In genomic region chrX:20288674-20289073, GRCm38 (mm10) we compare ENCODE assay signal across 14 mouse cellular contexts. TPM values are rescaled to one million over a fixed set of nuclear protein-coding genes. Genes with fewer than 3 reads are reported as not detected.
DNase-seq lines count a peak whose midpoint lies in the region; ATAC-seq and TF ChIP-seq lines count a peak whose summit lies in the region.
"Had no signal": no experiment of that assay in that cellular context is flagged by ENCODE, and none has a peak within 500 bp of the region (broad histone marks: within the 10 kb centered on the region; RNA-seq: fewer than 3 reads in every experiment).

No protein-coding gene starts in this region.

- dilution Hi-C loops in CH12.LX (cut with MboI; ENCODE audit: extremely low pct_ligation_motif_present, extremely low pct_unique_long_range_greater_than_20kb, low sequenced_read_pairs) = no loop called here

- no peak for DNase-seq in left cerebral cortex, adult 2 months (ENCODE audit: extremely low spot score in 1 of 2, low spot score in 2 of 2)
- no peak for DNase-seq in left cerebral cortex, postnatal 25 days (ENCODE audit: low spot score in 2 of 2)
- peak; percentile 45 for DNase-seq in CH12.LX (ENCODE audit: extremely low read depth)
- DNase-seq in hindbrain, postnatal 0 days (ENCODE audit: low spot score) = no peak
- DNase-seq in splenic B cell, adult 2 months (ENCODE audit: low read depth, low spot score) = peak; percentile 58
- DNase-seq in kidney, adult 2 months = no peak
- no peak for DNase-seq in adrenal gland, adult 2 months
- DNase-seq: cerebellum, adult 11-12 months; lung, postnatal 14 days had no signal

- 72% methylated on average over 3 of the region's 3 CpGs for WGBS in hindbrain, postnatal 0 days
- 84% methylated on average over 3 of the region's 3 CpGs for WGBS in kidney, adult 2 months

- H3K4me1 ChIP-seq in CH12.LX (ENCODE audit: control insufficient read depth in 1 of 2, insufficient read depth in 2 of 2) = peaks cover 6 to 20% of the 10 kb centered on the region in 2 experiments; a peak in 3 of 4 replicates
- no peaks in the 10 kb centered on the region for H3K4me1 ChIP-seq in hindbrain, postnatal 0 days (ENCODE audit: insufficient read depth, low read length)
- H3K4me1 ChIP-seq in kidney, adult 2 months (ENCODE audit: control insufficient read depth, insufficient read depth, low read length) = no peaks in the 10 kb centered on the region
- H3K4me1 ChIP-seq: forebrain, embryonic 10.5 days; heart, embryonic 15.5 days; kidney, embryonic 15.5 days; limb, embryonic 13.5 days had no signal

- TF ChIP-seq POLR2A in CH12.LX (IDR thresholded peaks at IDR 0.05; ENCODE audit: low read depth, low read length) = no peak
- no peak for TF ChIP-seq POLR2A in kidney, adult 2 months (IDR thresholded peaks at IDR 0.05; ENCODE audit: low read depth, low read length)

- TF ChIP-seq EP300 in CH12.LX (IDR thresholded peaks at IDR 0.05; ENCODE audit: low read length) = peak; percentile 59

- intact Hi-C loops in left cerebral cortex, adult 2 months (cut with DNase I) = loop anchor here (5.0 kb wide), 1 partner anchor 66 kb away; no protein-coding TSS in a partner anchor
- intact Hi-C loops in left cerebral cortex, postnatal 25 days (cut with DNase I) = no loop called here

- H3K27ac ChIP-seq in left cerebral cortex, adult 2 months = no peak overlapping the region
- no peak overlapping the region for H3K27ac ChIP-seq in CH12.LX (ENCODE audit: insufficient read depth, low read depth)
- H3K27ac ChIP-seq in hindbrain, postnatal 0 days = no peak overlapping the region
- H3K27ac ChIP-seq in kidney, adult 2 months (ENCODE audit: insufficient read depth, low read depth, low read length) = no peak overlapping the region
- H3K27ac ChIP-seq: forebrain, embryonic 10.5 days; heart, embryonic 15.5 days; kidney, embryonic 15.5 days; limb, embryonic 13.5 days had no signal

- H3K27me3 ChIP-seq in CH12.LX (replicated peaks) = no peaks in the 10 kb centered on the region
- no peaks in the 10 kb centered on the region for H3K27me3 ChIP-seq in hindbrain, postnatal 0 days (ENCODE audit: insufficient read depth, low read length)
- H3K27me3 ChIP-seq in splenic B cell, adult 2 months (ENCODE audit: control insufficient read depth, insufficient read depth, low read length, poor library complexity, severe bottlenecking) = no peaks in the 10 kb centered on the region
- H3K27me3 ChIP-seq in kidney, adult 2 months (replicated peaks; ENCODE audit: control insufficient read depth, insufficient read depth, low read length) = no peaks in the 10 kb centered on the region
- H3K27me3 ChIP-seq: heart, embryonic 15.5 days had no signal

- H3K4me3 ChIP-seq in left cerebral cortex, adult 2 months = peak overlapping the region; percentile 28
- H3K4me3 ChIP-seq in CH12.LX (replicated peaks in 1 of 3; ENCODE audit: low read depth in 2 of 3, low read length in 2 of 3, poor library complexity in 1 of 3) = peak overlapping the region; percentile 50 to 78 (median 71)
- H3K4me3 ChIP-seq in hindbrain, postnatal 0 days (ENCODE audit: low read length) = peak overlapping the region; percentile 24
- H3K4me3 ChIP-seq in kidney, adult 2 months (ENCODE audit: insufficient read depth, low read depth, low read length) = no peak overlapping the region
- H3K4me3 ChIP-seq: forebrain, embryonic 10.5 days; heart, embryonic 15.5 days; kidney, embryonic 15.5 days; limb, embryonic 13.5 days had no signal

- peaks cover 37% of the 10 kb centered on the region for H3K79me2 ChIP-seq in CH12.LX (replicated peaks; ENCODE audit: control insufficient read depth, extremely low read depth, insufficient read depth, poor library complexity, severe bottlenecking)

- H3K9ac ChIP-seq in CH12.LX (ENCODE audit: insufficient read depth, low read depth) = no peak overlapping the region
- no peak overlapping the region for H3K9ac ChIP-seq in hindbrain, postnatal 0 days (replicated peaks; ENCODE audit: low read length)
- H3K9ac ChIP-seq: heart, embryonic 15.5 days; kidney, embryonic 15.5 days; limb, embryonic 13.5 days had no signal

- in situ Hi-C loops in CH12.LX (cut with MboI; ENCODE audit: low pct_ligation_motif_present, low pct_unique_long_range_greater_than_20kb, low sequenced_read_pairs) = no loop called here

- H3K4me2 ChIP-seq in CH12.LX (ENCODE audit: insufficient read depth, low read depth, poor library complexity, severe bottlenecking) = peak overlapping the region; percentile 38; the same call in 1 of the 2 replicates
- peak overlapping the region; percentile 55 for H3K4me2 ChIP-seq in hindbrain, postnatal 0 days (ENCODE audit: low read depth, low read length)
- H3K4me2 ChIP-seq: heart, embryonic 15.5 days; kidney, embryonic 15.5 days; limb, embryonic 13.5 days had no signal

- no peaks in the 10 kb centered on the region for H3K9me3 ChIP-seq in CH12.LX (replicated peaks; ENCODE audit: low read length)
- H3K9me3 ChIP-seq in hindbrain, postnatal 0 days (ENCODE audit: low read length) = no peaks in the 10 kb centered on the region
- H3K9me3 ChIP-seq: forebrain, embryonic 10.5 days; heart, embryonic 15.5 days; kidney, embryonic 15.5 days; limb, embryonic 13.5 days had no signal

- TF ChIP-seq RAD21 in CH12.LX (IDR thresholded peaks at IDR 0.05; ENCODE audit: low read depth, low read length) = no peak

- H3K36me3 ChIP-seq in CH12.LX (replicated peaks in 1 of 2; ENCODE audit: control insufficient read depth in 1 of 2, insufficient read depth in 1 of 2, low read length in 1 of 2) = no peaks in the 10 kb centered on the region
- no peaks in the 10 kb centered on the region for H3K36me3 ChIP-seq in hindbrain, postnatal 0 days (ENCODE audit: insufficient read depth, low read length)
- H3K36me3 ChIP-seq in splenic B cell, adult 2 months (ENCODE audit: control insufficient read depth, insufficient read depth, low read length, poor library complexity, severe bottlenecking) = no peaks in the 10 kb centered on the region
- H3K36me3 ChIP-seq in kidney, adult 2 months (ENCODE audit: control insufficient read depth, insufficient read depth, low read length) = no peaks in the 10 kb centered on the region
- H3K36me3 ChIP-seq: forebrain, embryonic 10.5 days; heart, embryonic 15.5 days; kidney, embryonic 15.5 days; limb, embryonic 13.5 days had no signal

- no peak for ATAC-seq in hindbrain, postnatal 0 days
- ATAC-seq: inflammation-experienced regulatory T-cells, adult 6 months had no signal

- TF ChIP-seq CTCF in left cerebral cortex, adult 2 months (IDR thresholded peaks at IDR 0.05) = no peak
- no peak for TF ChIP-seq CTCF in CH12.LX (conservative IDR thresholded peaks at IDR 0.05 in 1 of 2, IDR thresholded peaks at IDR 0.05 in 1 of 2; ENCODE audit: low read depth in 2 of 2, low read length in 2 of 2)
- no peak for TF ChIP-seq CTCF in hindbrain, postnatal 0 days (IDR thresholded peaks at IDR 0.05; ENCODE audit: low read depth)
- TF ChIP-seq CTCF in kidney, adult 2 months (conservative IDR thresholded peaks at IDR 0.05; ENCODE audit: insufficient read depth, insufficient read length, low read depth, low read length) = no peak

TF ChIP-seq in CH12.LX, 34 proteins besides CTCF, POLR2A, EP300 and RAD21:
- TF ChIP-seq MXI1 (IDR thresholded peaks at IDR 0.05; ENCODE audit: low read depth, low read length) (0 out of 2 replicates have a peak, but pooled peaks have one; percentile 15), IRF4 (IDR thresholded peaks at IDR 0.05; ENCODE audit: low read depth, low read length) (peak; percentile 79), MEF2A (IDR thresholded peaks at IDR 0.05; ENCODE audit: borderline replicate concordance, low read depth, low read length) (no peak), MYC (IDR thresholded peaks at IDR 0.05; ENCODE audit: low read depth, low read length) (0 out of 2 replicates have a peak, but pooled peaks have one; percentile 32), BHLHE40 (IDR thresholded peaks at IDR 0.05; ENCODE audit: low read depth, low read length) (peak; percentile 30; the same call in 1 of the 2 replicates)

RNA-seq across cellular contexts. Expression of gene Slc9a7, which starts 2.9 kb away (rescaled TPM):
- total RNA-seq in left cerebral cortex, adult 2 months (2021) = 10 to 100 TPM; 58.2 TPM
- total RNA-seq in left cerebral cortex, postnatal 25 days (2021) = 10 to 100 TPM; 57.1 to 60.3 TPM
- total RNA-seq in CH12.LX (2012; rRNA removed) (23.0 and 26.0 TPM in 2 replicates), CH12.LX (2014; rRNA removed) (21.6 and 25.6 TPM in 2 replicates)
- polyA plus RNA-seq in CH12.LX (2012; ENCODE audit: insufficient read length, low read depth) = 20.6 and 20.7 TPM in 2 replicates
- 76.8 and 90.1 TPM in 2 replicates for total RNA-seq in hindbrain, postnatal 0 days (2014; rRNA removed)
- polyA plus RNA-seq in hindbrain, postnatal 0 days (2015; fragmentation: Nextera tagmentation; extraction: Ambion mirVana) = 13.0 and 13.7 TPM in 2 replicates
- polyA plus RNA-seq in kidney, adult 2 months (2012; rRNA removed) = 1.2 and 1.9 TPM in 2 replicates
- total RNA-seq in adrenal gland, adult 2 months (2021) = 10 to 100 TPM; 16.6 to 35.5 TPM
- 5.2 and 6.8 TPM in 2 replicates for polyA plus RNA-seq in adrenal gland, adult 2 months (2012; rRNA removed)

Comparison
In these comparisons a context has a peak if more than half of its experiments do, and no peak if none do; other contexts are left out.
1. DNase-seq: peak in CH12.LX (single experiment) and splenic B cell, adult 2 months (single experiment); none in left cerebral cortex, adult 2 months (0 of 2), left cerebral cortex, postnatal 25 days (0 of 2), hindbrain, postnatal 0 days (single experiment), kidney, adult 2 months (single experiment) and adrenal gland, adult 2 months (single experiment).